Mouse (Mus musculus) inflammation-experienced regulatory T-cells, adult 6 months (primary cell): ENCODE data around the gene Fads2. TPM values are rescaled to one million over a fixed set of nuclear protein-coding genes. Genes with fewer than 3 reads are reported as not detected.

Source experiments
- ATAC-seq: one replicate; pipeline ENCODE4 v1.8.0; 2017
- polyA plus RNA-seq, 3 experiments: library from polyadenylated mRNA; unstranded; fragments of 100-300 nt; shearing (Covaris generic); gene quantifications; one replicate each; pipeline ENCODE4 v1.2.1; 2017

Fads2 gene
- polyA plus RNA-seq, 3 experiments from 2014 or later = 0.15 TPM; not detected in 2

DNA sequence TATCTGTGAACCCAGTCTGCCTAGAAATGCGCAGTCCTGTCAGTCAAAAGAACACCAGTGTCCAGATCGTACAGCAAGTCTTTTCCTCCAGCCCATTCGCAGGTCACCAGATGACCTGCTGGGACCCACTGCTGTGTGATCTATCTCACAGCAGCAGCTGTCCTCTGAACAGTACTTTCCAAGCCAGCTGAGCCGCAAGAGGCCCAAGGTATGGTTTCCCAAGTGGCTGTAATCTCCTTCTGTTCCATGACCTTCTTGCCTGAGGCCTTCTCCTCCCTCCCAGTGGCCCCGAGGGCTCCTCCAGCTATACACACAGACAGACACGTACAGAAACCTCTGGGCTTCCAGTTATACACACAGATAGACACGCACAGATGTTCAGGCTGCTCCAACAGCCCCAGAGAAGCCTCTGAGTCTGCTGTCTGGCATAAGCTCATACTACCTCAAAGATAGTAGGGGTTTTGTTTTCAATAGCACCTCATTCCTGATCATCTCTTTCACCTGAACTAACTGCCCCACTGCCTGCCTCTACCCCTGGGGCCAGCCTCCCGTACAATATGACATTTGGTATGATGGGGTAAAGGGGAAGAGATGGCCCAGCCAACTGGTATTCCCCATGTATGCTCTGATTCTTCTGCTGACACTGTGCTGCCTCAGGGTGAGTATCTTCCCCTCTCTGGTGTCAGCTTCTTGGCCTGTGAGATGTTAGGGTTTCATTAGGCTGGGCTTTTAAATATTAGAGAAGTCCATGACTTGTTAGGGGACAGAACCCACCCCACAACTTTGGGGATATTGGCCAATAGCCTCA lies 40.6 kb downstream of the Fads2 start:
- no peak for ATAC-seq

DNA sequence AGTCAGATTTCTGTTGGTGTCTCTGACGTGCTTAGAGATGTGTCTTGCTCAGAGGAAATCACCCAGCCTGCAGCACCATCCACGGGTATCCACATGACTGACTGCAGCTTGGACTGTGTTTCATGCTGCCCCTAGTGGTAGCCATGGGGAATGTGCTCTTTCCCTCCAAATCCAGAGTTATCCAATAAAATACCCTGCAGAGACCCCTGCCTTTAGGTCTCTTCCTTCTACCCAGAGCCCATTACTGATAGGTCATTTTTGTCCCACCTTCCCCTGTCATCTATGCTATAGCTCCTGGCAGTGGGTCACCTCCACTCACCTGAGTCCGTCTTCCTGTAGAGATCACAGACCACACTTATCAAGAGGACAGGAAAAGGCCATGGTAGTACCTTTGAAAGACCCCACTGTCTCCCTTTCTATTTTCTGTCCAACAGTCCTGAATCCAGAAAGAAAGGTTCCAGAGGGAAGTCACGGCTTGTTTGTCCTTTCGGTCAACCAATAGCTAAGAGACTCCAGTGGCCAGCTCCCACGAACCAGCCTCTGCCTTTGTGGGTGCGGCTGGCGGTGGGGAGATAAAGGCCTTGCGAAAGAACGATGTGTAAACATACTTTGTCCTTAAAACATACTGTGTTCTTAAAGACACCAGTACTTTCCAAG lies 41.5 kb downstream of the Fads2 start:
- ATAC-seq = no peak

DNA sequence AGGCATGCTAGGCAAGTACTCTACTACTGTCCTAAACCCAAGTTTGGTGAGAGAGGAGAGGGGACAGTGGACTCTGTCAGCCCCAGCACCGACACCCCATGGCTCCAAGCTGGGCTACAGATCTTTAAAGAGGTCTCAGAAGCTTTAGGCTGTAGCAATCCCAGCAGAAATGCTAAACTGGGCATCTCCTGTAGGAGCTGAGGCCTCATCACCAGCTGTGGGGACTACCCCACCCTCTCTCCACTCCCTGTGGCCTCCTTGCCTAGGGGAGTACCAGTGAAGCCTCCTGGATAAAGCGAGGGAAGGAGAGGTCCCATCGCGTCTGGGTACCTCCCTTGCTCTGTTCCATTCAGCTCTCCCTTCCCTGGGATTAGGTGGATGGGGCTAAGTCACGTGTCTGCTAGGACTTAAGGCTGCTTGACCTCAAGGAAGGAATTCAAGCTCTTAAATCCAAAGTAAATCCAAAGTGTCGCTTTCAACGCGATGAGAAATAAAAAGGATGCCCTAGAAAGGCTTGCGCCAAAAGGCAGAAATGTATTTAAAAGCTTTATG lies 42.6 kb downstream of the Fads2 start:
- ATAC-seq = no peak

DNA sequence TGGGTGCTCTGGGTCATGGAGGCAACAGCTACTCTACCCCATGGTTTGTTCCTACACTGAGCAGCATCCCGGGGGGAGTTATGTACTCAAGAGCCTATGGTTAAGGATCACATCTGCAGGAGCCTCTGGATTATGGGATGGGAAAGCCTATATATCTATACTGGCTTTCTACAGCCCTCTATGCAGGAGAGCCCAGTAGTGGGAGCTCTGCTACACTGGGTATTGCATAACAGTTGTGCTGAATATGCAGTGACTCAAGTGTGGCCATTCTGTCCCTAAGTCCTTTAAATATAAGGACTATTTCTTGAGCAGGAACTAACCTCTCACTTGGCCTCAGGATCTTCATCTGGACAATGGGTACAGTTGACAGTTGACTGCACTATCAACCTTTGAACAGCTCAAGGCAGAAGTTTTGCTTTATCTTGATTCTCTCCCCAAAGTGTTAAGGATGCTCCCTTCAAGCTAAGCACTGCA lies 43.2 kb downstream of the Fads2 start:
- no peak for ATAC-seq

DNA sequence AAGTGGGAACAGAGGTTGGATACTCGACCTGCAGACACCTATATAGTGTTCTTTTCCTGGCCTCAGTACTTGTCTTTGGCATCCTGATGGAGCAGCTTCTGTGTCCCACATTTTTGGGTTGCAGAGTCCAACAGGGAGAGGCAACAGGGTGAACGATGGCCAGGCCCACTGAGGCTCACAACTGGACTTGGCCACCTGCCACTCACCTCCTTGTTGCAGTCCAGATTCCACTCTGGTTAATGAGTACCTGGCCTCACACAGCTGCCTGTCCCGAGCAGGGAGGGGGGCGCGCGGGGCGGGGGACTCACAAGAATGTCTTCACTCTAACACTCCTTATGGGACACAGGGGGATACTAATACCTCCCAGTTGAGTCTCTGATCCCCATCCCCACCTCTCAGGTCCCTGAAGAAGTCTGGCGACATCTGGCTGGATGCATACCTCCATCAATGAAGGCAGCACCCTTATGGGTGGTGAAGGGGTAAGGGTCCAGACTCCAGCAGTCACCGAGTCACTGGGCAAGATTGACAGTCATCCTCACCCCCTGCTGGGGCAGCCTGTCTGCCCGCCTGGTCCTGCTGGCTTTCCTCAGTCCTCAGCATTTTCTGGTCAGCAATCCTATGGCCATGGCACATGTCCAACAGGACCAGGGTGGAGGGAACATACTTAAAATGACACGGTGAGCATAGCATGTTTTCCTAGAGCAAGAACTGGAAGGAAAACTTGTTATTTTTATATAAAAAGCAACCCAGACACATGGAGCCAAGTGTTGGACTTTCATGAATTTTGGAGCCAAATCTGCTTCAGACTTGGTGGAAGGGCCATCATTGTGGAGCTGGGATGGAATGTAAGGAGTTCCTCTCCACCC lies 43.8 kb downstream of the Fads2 start:
- no peak for ATAC-seq

DNA sequence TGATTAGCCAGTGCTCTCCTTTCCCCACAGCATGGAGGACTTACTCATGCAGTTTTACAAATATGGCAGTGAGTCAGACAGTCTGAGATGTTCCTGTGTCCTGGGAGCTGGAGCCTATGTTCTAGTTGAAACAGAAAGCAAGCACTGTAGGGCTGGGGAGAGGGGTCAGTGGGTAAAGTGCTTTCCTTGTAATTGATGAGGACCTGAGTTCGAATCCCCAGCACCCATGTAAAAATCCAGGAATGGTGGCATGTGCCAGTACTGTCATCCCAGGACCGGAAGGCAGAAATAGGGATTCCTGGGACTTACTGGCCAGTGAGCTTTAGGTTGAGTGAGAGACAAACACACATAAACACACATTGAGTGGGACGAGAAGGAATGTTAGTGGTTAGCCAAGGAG lies 44.9 kb downstream of the Fads2 start:
- no peak for ATAC-seq

DNA sequence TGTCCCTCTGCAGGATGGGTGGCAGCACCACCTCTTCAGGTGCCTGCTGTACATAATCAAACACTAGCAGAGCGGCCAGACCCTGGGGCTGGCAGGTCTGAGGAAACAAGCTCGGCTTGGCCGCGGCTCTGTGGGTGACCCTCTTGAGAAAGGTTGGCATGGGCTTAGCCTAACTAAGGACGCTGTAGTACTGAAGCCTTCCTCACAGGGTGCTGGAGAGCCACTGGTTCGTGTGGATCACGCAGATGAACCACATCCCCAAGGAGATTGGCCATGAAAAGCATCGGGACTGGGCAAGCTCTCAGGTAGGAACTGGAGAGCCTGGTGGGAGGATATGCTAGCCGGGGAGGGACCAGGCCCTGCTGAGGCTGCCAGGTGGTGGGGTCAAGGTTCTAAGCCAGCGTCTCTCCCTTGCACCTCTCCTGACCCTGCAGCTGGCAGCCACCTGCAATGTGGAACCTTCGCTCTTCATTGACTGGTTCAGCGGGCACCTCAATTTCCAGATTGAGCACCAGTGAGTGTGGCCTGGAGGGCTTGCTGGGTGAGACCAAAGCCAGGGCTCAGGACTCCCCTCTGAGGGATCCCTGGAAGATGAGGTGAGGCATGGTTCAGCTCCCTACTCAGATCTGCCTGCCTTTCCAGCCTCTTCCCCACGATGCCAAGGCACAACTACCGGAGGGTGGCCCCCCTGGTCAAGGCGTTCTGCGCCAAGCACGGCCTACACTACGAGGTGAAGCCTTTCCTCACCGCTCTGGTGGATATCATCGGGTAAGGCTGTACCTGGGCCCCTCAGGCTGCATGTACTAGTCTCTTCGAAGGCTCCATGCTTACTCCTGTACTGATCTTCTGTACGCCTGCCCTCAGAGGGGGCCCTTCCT lies 45.5 kb downstream of the Fads2 start:
- no peak for ATAC-seq

DNA sequence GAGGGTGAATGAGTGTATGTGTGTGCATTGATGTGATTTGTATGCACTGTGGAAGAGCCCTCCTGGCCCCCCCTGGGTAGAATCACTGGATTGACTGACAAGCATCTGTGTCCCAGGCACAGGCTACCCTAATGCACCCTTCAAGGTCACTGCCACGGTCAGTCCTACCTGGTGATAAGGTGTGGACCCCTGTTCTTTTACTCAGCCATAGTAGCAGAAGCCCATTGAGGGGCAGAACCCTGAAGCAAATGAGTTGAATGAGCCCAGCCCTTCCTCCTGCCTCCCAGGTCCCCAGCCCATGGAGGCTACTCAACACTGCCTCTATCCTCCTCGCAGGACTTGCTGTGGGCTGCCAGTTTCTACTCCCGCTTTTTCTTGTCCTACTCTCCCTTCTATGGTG lies 46.3 kb downstream of the Fads2 start:
- ATAC-seq = no peak

DNA sequence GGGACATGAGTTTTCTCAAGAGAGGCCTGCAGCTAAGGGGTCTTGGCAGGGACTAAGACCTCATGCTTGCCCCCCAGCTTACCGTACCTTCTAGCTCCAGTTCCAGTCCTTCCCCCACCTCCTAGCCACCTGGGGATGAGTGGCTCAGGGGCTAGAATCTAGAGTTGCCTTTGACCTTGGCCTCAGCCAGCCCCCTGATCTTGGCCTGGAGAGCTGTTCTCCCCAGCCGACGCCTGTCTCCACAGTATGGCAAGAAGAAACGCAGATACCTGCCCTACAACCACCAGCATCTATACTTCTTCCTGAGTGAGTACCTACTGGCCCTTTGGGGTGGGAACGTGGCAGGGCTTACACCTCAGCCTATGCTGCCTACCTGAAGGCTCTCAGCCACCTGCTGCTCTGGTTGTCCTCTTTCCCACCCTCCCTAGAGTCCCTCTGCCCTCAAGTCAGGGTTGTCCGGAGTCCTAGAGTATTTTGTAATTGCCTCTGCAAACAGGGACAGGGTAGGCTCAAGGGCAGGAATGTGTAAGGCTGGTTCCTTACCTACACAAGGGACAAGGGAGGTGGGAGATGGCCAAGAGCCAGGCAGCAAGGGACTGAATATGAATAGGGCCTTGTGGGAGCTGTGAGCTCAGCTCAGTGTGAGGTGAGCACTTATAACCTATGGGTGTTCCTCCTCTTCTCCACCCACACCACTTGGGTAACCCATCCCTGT lies 47.0 kb downstream of the Fads2 start:
- no peak for ATAC-seq

DNA sequence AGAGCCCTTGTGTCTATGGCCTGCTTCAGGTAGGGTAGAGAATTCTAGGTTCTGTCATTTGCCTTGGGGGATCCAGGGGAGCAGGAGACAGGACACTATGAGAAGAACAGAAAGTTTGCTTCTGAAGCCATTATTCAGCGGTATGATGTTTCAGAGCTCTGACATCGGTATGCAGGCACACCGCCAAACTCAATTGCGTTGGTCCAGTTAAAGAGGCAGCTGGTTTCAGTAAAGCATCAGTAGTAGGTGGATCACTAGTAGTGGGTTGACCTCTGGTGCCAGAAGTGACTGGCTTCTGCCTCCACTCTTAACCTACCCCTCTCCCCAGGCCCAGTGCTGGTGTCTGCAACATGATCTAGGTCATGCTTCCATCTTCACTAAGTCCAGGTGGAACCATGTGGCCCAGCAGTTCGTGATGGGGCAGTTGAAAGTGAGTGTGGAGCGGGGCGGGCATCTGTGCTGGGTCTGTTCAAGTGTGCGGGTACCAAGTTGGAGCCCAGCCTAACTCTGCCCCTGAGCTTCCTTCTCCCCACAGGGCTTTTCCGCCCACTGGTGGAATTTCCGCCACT lies 47.8 kb downstream of the Fads2 start:
- ATAC-seq = no peak

DNA sequence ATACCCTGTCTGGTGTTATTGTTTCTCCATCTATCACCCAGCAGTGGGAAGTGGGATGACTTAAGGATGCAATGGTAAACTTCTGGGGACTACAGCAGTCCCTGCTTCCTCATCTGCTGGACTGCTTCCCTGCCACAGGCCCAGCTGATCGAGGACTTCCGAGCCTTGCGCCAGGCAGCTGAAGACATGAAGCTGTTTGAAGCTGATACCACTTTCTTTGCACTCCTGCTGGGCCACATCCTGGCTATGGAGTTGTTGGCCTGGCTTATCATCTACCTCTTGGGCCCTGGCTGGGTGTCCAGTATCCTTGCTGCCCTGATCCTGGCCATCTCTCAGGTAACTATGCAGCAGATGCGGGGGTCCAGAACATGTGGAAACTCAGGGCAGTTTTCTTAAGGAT lies 48.8 kb downstream of the Fads2 start:
- ATAC-seq = no peak

DNA sequence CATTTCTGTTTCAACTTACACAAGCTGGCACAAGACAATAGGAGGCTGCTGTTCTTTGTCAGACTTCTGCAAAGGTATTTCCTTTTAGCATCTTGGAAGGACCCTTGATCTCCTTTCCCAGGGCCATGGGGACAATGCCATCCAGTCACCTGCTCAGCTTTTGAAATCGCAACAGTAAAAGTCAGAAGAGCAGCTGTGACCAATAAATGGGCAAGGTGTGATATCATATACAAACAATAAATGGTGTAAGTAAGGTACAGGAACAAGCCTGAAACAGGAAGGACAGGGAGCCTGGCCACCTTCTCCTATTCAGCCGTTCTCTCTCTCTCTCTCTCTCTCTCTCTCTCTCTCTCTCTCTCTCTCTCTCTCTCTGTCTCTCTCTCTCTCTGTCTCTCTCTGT lies 51.1 kb downstream of the Fads2 start:
- ATAC-seq = no peak

DNA sequence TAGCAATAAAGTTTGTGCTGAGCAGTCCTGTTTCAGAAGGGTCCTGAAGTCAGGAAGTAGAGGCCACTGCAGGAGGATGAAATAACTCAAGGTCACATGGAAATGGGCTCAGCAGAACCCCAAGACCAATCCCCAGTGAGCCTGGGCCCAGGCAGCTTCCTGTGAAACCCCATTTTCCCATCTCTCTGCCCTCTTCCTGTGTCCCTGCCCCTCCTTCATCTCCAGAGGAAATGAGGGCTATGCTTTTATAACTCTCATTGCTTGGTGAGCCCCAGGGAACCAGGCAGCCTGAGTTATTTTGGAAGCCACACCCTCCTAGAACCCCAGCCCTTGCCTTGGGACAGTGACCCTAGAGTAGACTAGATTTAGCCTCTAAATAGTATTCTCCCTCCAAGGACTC lies 52.0 kb downstream of the Fads2 start:
- ATAC-seq = no peak

DNA sequence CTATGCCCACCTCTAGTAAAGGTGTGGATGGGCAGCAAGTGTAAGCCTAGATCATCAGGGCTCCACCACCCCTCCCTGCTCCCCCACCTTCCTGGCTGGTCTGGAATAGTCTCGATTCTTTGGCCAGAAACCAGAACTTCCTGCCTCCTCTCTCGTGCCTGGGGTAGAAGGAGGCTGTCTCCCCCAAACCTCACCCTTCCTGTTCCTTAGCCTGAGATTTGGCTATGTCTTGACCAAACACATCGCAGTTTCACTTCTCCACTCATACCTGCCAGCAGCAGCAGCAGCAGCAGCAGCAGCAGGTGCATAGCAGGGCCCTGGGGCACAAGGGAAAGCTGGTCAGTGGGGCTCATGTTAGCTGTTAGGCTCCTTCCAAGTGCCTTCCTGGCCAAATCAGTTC lies 54.6 kb downstream of the Fads2 start:
- ATAC-seq = no peak

DNA sequence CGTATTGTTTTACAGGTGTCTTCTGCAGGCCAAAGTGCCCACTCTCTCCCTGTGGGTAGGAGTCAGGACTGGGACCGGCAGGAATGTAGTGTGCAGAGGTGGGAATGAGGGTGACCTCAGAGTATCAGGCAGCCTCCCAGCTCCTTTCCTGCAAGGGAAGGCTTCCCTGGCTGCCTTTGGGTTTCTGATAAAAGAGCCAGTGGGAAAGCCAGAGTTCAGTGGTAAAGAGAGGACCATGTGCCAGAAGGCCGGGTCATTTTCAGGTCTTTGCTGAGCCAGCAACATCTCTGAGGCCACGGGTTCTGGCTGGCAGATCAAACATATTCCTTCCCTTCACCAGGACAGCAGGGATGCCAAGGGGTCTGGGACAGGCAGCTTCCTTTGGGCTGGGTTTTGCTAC lies 55.2 kb downstream of the Fads2 start:
- ATAC-seq = no peak

DNA sequence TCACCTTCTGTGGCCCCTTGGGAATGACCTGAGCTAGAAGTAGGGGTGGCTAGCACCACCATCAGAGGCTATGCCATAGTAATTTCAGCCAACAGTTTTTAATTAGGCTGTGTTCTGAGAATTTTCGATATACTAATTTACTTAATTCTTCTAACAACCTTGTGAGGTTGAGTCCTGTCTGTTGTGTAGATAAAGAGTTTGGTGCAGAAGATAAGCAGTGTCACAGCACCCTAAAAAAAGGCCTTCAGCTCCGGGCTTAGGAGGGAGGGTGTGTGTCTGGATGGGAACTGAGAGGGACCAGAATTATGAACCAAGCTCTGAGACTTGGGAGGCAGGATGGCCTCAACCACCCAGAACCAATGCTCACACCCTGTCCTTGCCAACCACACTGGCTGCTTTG lies 55.8 kb downstream of the Fads2 start:
- no peak for ATAC-seq

DNA sequence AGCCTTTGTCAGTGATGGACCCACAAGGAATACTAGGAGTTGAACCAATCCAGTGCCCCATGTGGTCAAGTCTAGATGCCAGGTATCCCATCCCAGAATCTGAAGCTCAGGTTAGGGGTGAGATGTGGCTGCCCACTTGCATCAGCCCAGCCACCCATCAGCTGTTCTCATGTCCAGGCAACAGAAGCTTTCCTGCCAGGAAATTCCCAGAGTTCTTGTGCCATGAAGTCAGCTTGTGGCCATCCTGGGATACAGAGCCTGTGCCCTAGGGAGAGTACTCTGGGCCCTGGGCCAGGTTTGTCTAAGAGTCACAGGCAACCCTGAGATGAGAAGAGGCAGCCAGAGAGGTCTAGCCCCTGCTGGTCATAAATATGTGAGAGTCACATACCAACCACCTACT lies 57.9 kb downstream of the Fads2 start:
- ATAC-seq = no peak

DNA sequence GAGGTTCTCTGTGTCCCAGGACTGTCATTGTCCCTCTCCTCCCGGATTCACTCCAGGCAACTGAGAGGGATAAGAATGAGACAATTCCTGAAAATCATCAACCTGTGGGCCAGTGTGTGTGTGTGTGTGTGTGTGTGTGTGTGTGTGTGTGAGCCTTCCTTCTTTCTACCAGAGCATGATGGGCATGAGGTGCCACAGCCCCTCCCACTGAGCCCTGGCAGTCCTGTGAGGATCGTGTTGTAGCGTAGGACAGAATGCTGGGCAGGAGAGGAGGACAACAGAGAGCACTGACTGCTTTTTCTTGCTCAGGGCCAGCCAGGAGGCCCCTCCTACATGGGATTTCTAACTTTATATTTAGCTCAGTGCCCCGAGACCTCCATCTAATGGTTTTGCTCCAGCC lies 58.7 kb downstream of the Fads2 start:
- no peak for ATAC-seq

DNA sequence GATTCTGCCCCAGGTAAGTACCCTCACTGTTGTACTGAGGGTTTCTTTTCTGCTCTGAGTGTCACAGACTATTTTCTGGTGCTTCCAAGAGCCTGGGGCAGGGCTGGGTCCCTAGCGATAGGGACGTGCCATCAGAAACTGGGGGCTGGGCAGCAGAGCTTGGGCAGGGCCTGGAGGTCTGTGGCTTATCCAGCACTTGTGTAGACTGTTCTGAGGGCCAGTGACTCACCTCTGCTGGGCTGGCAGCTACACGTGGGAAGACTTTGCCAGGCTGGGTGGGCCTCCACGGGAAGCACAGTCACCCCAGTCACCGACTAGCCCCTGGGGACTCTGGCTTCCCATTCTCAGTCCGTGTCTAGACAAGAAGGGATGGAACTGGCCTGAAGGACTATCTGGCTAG lies 59.3 kb downstream of the Fads2 start:
- no peak for ATAC-seq

DNA sequence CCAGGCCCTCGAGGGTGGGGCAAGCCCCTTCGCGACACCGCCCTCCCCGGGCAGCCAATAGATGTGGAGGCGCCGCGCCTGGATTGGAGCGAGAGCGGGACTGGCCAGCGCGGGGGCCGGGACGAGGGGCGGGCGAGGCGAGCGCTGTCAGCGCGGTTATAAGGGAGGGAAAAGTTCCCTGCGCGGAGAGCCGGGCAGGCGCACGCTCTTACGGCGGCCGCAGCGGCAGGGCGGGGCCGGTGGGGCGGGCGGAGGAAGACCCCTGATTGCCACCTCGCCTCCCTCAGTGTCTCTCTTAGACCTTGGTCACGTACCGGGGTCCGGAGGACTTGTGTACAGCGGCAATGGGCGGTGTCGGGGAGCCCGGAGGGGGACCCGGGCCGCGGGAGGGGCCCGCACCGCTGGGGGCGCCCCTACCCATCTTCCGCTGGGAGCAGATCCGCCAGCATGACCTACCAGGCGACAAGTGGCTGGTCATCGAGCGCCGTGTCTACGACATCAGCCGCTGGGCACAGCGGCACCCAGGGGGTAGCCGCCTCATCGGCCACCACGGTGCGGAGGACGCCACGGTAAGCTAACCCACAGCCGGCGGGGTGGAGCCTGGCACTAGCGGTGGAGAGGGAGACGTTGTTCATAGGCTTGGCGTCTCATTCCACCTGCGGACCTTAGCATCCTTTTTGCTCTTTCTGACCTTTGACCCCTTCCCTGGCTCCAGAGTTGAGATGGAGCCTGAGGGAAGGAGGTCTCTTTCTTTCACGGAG lies 60.0 kb downstream of the Fads2 start, which contains the start of gene Fads3:
Gene Fads3 (plus strand): TSS at position 182 of the 761 bp plus-strand sequence.
- ATAC-seq = no peak
